Mouse (Mus musculus): Measurements from ENCODE around the gene Mpzl2. TPM values are rescaled to one million over a fixed set of nuclear protein-coding genes. Genes with fewer than 3 reads are reported as not detected.

Mpzl2 gene
- polyA plus RNA-seq, 1 experiment from 2014 or later, result 3.7 TPM

DNA sequence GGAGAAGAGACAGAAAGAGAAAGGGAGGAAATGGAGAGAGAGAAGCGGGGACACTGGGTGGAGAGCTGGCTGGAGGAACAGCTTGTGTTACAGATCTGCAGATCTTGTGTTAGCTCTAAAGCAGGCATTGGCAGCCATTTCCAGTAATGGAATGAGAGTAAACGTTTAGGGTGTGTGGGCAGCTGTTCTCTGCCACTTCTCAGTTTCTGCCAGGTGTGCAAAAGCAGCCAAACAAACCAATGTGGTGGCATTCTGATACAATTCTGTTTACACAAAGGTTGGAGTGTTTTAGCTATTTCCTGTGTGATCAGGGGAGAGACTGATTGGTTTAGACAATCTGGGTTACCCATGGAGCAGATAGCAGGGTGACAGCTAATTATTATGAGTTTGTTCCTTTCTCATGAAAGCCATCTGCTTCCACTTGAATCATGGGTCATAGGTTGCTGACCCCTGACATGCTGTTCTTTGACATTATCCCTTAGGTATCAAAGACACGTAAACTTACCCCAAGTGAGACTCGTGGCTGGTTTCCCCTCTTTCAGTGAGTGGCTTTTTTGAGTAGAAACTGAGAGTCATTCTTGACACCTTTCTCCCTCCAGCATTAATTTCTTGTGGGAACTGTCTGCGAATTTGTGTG lies 18.8 kb downstream of the Mpzl2 start:
- no peak overlapping the region for H3K4me3 ChIP-seq (ENCODE audit: low read depth, low read length)
- no peaks in the 10 kb centered on the region for H3K27me3 ChIP-seq (ENCODE audit: control insufficient read depth, insufficient read depth, low read length)
- ATAC-seq (ENCODE audit: insufficient read depth, low FRiP score, low TSS enrichment) (no peak), DNase-seq (ENCODE audit: low spot score) (no peak)
- H3K4me1 ChIP-seq (ENCODE audit: control insufficient read depth, insufficient read depth, low read length), result no peaks in the 10 kb centered on the region
- 47% methylated on average over 5 of the region's 5 CpGs for WGBS
- no peak overlapping the region for H3K27ac ChIP-seq (ENCODE audit: low read depth, low read length)
- H3K4me2 ChIP-seq (ENCODE audit: low read depth), result no peak overlapping the region
- H3K9me3 ChIP-seq (ENCODE audit: control insufficient read depth, low read length), result no peaks in the 10 kb centered on the region
- H3K36me3 ChIP-seq (ENCODE audit: control insufficient read depth, insufficient read depth, low read length), result no peaks in the 10 kb centered on the region
- no peak overlapping the region for H3K9ac ChIP-seq (ENCODE audit: low read length)

DNA sequence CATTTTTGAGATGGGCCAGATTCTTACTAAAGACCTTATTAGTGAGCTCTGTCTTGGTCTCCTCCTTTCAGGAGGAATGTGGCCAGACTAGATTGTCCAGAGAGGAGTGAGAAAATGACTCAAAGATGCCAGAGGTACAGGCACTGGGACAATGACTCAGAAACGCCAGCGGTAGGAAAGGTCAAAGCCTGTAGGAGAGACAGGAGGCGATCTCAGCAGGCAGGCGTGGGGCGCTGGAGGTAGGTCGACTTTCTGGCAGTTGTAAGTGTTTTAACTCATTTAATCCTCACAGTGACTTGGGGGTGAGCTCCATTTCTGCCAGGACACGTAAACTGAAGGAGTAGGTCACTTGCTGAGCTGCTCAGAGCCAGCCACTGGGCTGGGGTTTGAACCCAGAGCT lies 20.6 kb downstream of the Mpzl2 start:
- H3K27ac ChIP-seq (ENCODE audit: low read depth, low read length), result no peak overlapping the region
- H3K36me3 ChIP-seq (ENCODE audit: control insufficient read depth, insufficient read depth, low read length), result no peaks in the 10 kb centered on the region
- no peak for ATAC-seq (ENCODE audit: insufficient read depth, low FRiP score, low TSS enrichment)
- no peak overlapping the region for H3K4me3 ChIP-seq (ENCODE audit: low read depth, low read length)
- whole genome bisulfite sequencing, result 41% methylated on average over 7 of the region's 7 CpGs
- H3K4me2 ChIP-seq (ENCODE audit: low read depth), result no peak overlapping the region
- H3K9ac ChIP-seq (ENCODE audit: low read length), result no peak overlapping the region
- no peaks in the 10 kb centered on the region for H3K27me3 ChIP-seq (ENCODE audit: control insufficient read depth, insufficient read depth, low read length)
- no peaks in the 10 kb centered on the region for H3K9me3 ChIP-seq (ENCODE audit: control insufficient read depth, low read length)
- no peak for DNase-seq (ENCODE audit: low spot score)
- no peaks in the 10 kb centered on the region for H3K4me1 ChIP-seq (ENCODE audit: control insufficient read depth, insufficient read depth, low read length)

DNA sequence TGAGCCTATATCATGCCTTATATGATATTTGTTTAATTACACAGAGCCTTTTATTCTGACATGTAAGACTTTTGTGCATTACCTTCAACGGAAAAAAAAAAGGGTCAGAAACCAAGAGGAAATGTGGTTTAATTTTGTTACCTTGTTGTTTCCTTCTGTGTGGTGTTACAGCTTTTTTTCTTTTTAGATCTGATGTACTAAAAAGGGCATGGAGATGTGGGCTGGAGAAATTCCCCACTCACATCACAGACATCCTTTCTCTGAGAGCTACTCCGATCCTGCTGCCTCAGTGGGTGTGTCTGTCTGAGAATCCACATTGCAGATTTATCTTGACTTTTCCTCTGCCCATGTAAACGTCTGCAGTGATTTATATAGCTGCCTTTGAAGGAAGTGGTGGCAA lies 23.1 kb downstream of the Mpzl2 start:
- H3K9me3 ChIP-seq (ENCODE audit: control insufficient read depth, low read length), result no peaks in the 10 kb centered on the region
- no peak overlapping the region for H3K9ac ChIP-seq (ENCODE audit: low read length)
- H3K27me3 ChIP-seq (ENCODE audit: control insufficient read depth, insufficient read depth, low read length), result no peaks in the 10 kb centered on the region
- DNase-seq (ENCODE audit: low spot score), result no peak
- no peaks in the 10 kb centered on the region for H3K4me1 ChIP-seq (ENCODE audit: control insufficient read depth, insufficient read depth, low read length)
- H3K4me2 ChIP-seq (ENCODE audit: low read depth), result no peak overlapping the region
- H3K4me3 ChIP-seq (ENCODE audit: low read depth, low read length), result no peak overlapping the region
- ATAC-seq (ENCODE audit: insufficient read depth, low FRiP score, low TSS enrichment), result no peak
- WGBS, result 69% methylated on average over 3 of the region's 3 CpGs
- H3K27ac ChIP-seq (ENCODE audit: low read depth, low read length), result no peak overlapping the region
- H3K36me3 ChIP-seq (ENCODE audit: control insufficient read depth, insufficient read depth, low read length), result no peaks in the 10 kb centered on the region

DNA sequence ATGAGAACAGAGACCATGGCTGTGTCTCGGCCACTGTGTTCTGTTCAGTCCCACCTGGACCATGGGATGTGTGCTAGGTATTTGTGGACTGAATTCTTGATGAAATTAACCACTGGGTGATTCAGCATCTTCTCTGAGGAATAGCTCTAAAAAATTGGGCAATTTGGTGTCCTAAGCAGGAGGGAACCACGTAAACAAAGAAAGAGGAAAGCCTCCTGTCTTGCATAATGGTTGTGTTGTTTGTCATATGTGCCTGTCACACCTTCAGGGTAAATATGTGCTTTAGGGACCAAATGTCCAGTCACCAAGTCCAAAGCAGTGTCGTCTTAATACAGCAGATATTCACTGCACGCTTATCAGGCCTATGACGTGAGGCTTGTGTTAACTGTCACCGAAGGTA lies 24.8 kb downstream of the Mpzl2 start:
- H3K27ac ChIP-seq (ENCODE audit: low read depth, low read length), result no peak overlapping the region
- no peak for ATAC-seq (ENCODE audit: insufficient read depth, low FRiP score, low TSS enrichment)
- H3K27me3 ChIP-seq (ENCODE audit: control insufficient read depth, insufficient read depth, low read length), result no peaks in the 10 kb centered on the region
- H3K4me1 ChIP-seq (ENCODE audit: control insufficient read depth, insufficient read depth, low read length), result no peaks in the 10 kb centered on the region
- H3K9me3 ChIP-seq (ENCODE audit: control insufficient read depth, low read length), result no peaks in the 10 kb centered on the region
- H3K4me2 ChIP-seq (ENCODE audit: low read depth), result no peak overlapping the region
- DNase-seq (ENCODE audit: low spot score), result no peak
- no peak overlapping the region for H3K9ac ChIP-seq (ENCODE audit: low read length)
- 81% methylated on average over 6 of the region's 6 CpGs for WGBS
- no peaks in the 10 kb centered on the region for H3K36me3 ChIP-seq (ENCODE audit: control insufficient read depth, insufficient read depth, low read length)
- no peak overlapping the region for H3K4me3 ChIP-seq (ENCODE audit: low read depth, low read length)

DNA sequence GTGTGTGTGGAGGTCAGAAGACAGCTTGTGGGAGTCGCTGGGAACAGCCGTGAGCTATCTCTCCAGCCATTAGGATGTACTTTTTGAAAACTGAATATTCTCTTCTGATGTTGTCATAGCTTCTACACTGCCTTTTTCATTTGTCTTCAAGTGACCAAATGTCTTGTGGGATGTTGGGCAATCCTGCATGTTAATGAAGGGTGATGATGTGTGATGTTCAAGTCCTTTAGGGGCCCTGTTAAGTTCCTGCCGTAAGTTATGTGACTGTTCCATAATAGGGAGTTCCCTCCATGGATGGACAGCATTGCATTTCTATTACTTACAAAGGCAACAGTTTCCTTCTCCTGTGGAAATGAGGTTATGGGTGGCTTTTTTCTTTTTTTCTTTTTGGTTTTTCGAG lies 27.1 kb downstream of the Mpzl2 start:
- 91% methylated on average over 4 of the region's 4 CpGs for WGBS
- DNase-seq (ENCODE audit: low spot score) (no peak), ATAC-seq (ENCODE audit: insufficient read depth, low FRiP score, low TSS enrichment) (no peak)

DNA sequence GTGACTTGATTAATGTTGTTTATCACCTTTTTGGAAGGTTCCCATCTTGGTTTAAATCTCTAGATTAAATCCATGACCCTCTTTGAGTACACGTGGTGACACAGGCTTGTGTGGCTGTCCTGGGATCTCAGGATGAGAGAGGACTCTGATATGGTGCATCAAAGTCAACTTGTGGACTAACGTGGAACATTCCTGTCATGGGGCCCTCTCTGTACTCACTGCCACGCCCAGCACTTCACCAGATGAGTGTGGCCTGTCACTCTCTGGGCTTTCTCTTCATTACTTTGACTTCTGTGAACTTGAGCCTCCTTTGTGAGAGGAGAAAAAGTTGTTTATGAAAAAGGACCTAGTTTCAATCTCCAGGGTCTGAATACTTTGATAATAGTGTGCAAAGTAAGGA lies 32.2 kb downstream of the Mpzl2 start:
- no peaks in the 10 kb centered on the region for H3K4me1 ChIP-seq (ENCODE audit: control insufficient read depth, insufficient read depth, low read length)
- H3K9ac ChIP-seq (ENCODE audit: low read length), result no peak overlapping the region
- H3K27me3 ChIP-seq (ENCODE audit: control insufficient read depth, insufficient read depth, low read length), result no peaks in the 10 kb centered on the region
- H3K36me3 ChIP-seq (ENCODE audit: control insufficient read depth, insufficient read depth, low read length), result no peaks in the 10 kb centered on the region
- ATAC-seq (ENCODE audit: insufficient read depth, low FRiP score, low TSS enrichment), result no peak
- no peaks in the 10 kb centered on the region for H3K9me3 ChIP-seq (ENCODE audit: control insufficient read depth, low read length)
- no peak overlapping the region for H3K27ac ChIP-seq (ENCODE audit: low read depth, low read length)
- no peak overlapping the region for H3K4me2 ChIP-seq (ENCODE audit: low read depth)
- DNase-seq (ENCODE audit: low spot score), result no peak
- H3K4me3 ChIP-seq (ENCODE audit: low read depth, low read length), result no peak overlapping the region
- WGBS, result 75% methylated on average over 3 of the region's 3 CpGs

More for the DNA sequence above, 27.1 kb downstream of the Mpzl2 start:
- Histone ChIP-seq H3K27me3 (ENCODE audit: control insufficient read depth, insufficient read depth, low read length) (no peaks in the 10 kb centered on the region), H3K27ac (ENCODE audit: low read depth, low read length) (no peak overlapping the region), H3K4me1 (ENCODE audit: control insufficient read depth, insufficient read depth, low read length) (no peaks in the 10 kb centered on the region), H3K9ac (ENCODE audit: low read length) (no peak overlapping the region), H3K36me3 (ENCODE audit: control insufficient read depth, insufficient read depth, low read length) (no peaks in the 10 kb centered on the region), H3K9me3 (ENCODE audit: control insufficient read depth, low read length) (no peaks in the 10 kb centered on the region), H3K4me3 (ENCODE audit: low read depth, low read length) (no peak overlapping the region), H3K4me2 (ENCODE audit: low read depth) (no peak overlapping the region)

DNA sequence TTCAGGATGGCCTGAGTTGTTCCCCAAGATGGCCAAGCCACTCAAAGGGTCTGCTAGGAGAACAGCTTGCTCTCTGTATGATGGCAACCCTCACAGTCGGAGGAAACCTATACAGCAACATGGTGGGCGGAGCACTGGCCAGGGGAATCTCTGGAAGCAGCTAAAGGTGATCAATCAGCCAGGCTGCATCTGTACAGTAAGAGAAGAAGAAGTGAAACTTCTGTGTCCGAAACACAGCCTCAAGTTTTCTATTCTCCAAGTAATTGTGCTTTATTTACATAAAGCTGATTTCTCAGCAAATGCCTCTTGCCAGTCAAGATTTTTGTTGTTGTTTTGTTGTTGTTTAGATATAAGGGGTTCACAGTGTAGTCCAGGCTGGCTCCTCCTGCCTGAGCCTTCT lies 38.3 kb downstream of the Mpzl2 start:
- Histone ChIP-seq H3K4me1 (ENCODE audit: control insufficient read depth, insufficient read depth, low read length) (no peaks in the 10 kb centered on the region), H3K36me3 (ENCODE audit: control insufficient read depth, insufficient read depth, low read length) (no peaks in the 10 kb centered on the region), H3K27me3 (ENCODE audit: control insufficient read depth, insufficient read depth, low read length) (no peaks in the 10 kb centered on the region), H3K4me2 (ENCODE audit: low read depth) (no peak overlapping the region), H3K27ac (ENCODE audit: low read depth, low read length) (no peak overlapping the region), H3K9ac (ENCODE audit: low read length) (no peak overlapping the region), H3K4me3 (ENCODE audit: low read depth, low read length) (no peak overlapping the region), H3K9me3 (ENCODE audit: control insufficient read depth, low read length) (no peaks in the 10 kb centered on the region)
- ATAC-seq (ENCODE audit: insufficient read depth, low FRiP score, low TSS enrichment) (no peak), DNase-seq (ENCODE audit: low spot score) (no peak)
- 76% methylated on average over 3 of the region's 3 CpGs for WGBS

DNA sequence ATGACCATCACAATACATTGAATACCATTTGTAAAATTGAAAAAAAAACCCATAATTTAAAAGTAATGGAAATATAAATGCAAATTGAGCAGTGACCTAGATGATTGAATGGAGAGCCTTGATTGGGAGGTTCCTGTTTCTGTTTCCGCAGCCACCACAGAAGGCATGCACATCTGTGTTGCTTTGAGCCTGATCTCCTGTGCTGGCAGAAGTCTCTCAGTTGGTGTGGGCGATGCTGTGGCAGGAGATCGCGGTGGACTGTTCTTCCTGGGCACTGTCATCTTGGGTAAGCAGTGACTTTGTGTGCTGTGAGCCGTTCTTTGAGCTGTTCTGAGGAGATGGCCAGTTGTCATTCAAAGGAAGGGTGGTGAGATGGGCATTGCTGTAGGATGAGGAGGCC lies 39.4 kb downstream of the Mpzl2 start, which contains the start of gene Jaml:
Gene Jaml (plus strand): TSS at position 173 of the 400 bp plus-strand sequence.
- Histone ChIP-seq H3K27me3 (ENCODE audit: control insufficient read depth, insufficient read depth, low read length) (no peaks in the 10 kb centered on the region), H3K4me2 (ENCODE audit: low read depth) (no peak within 1 kb of the TSS), H3K36me3 (ENCODE audit: control insufficient read depth, insufficient read depth, low read length) (no peaks in the 10 kb centered on the region), H3K9me3 (ENCODE audit: control insufficient read depth, low read length) (no peaks in the 10 kb centered on the region), H3K27ac (ENCODE audit: low read depth, low read length) (no peak within 1 kb of the TSS), H3K9ac (ENCODE audit: low read length) (no peak within 1 kb of the TSS), H3K4me1 (ENCODE audit: control insufficient read depth, insufficient read depth, low read length) (no peaks in the 10 kb centered on the region), H3K4me3 (ENCODE audit: low read depth, low read length) (no peak within 1 kb of the TSS)
- ATAC-seq (ENCODE audit: insufficient read depth, low FRiP score, low TSS enrichment) (no peak), DNase-seq (ENCODE audit: low spot score) (no peak)
- WGBS, result 87% methylated on average over 5 of the region's 5 CpGs

DNA sequence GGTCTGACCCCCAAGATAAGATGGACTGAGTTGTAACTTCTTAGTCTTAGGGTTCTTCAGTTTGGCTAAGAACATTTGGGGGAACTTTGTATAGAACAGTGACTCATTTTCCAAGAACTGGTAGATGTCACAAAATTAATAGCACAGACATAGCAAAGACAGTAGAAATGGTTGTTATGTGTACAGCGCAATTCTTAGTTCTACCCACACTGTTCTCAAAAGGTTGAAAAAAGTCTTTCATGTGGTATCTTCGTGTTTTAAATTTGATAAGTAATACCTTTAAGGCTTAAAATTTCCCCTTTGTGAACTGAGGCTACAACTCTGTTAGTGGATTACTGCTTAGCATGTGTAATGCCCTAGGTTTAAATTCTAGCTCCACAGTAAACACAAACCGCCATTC lies 43.5 kb downstream of the Mpzl2 start:
- Histone ChIP-seq H3K9me3 (ENCODE audit: control insufficient read depth, low read length) (no peaks in the 10 kb centered on the region), H3K36me3 (ENCODE audit: control insufficient read depth, insufficient read depth, low read length) (no peaks in the 10 kb centered on the region), H3K27me3 (ENCODE audit: control insufficient read depth, insufficient read depth, low read length) (no peaks in the 10 kb centered on the region), H3K9ac (ENCODE audit: low read length) (no peak overlapping the region), H3K4me2 (ENCODE audit: low read depth) (no peak overlapping the region), H3K4me3 (ENCODE audit: low read depth, low read length) (no peak overlapping the region), H3K27ac (ENCODE audit: low read depth, low read length) (no peak overlapping the region), H3K4me1 (ENCODE audit: control insufficient read depth, insufficient read depth, low read length) (no peaks in the 10 kb centered on the region)
- DNase-seq (ENCODE audit: low spot score) (no peak), ATAC-seq (ENCODE audit: insufficient read depth, low FRiP score, low TSS enrichment) (no peak)
- 86% methylated on average over 3 of the region's 3 CpGs for WGBS

Measured in neural tube, embryonic 11.5 days (tissue).